Mouse (Mus musculus) neural tube, embryonic 14.5 days (tissue): ENCODE data around the gene Slc25a53. TPM values are rescaled to one million over a fixed set of nuclear protein-coding genes. Genes with fewer than 3 reads are reported as not detected.

Experiments
- ATAC-seq: fragments of 200-750 bp; cut with Nextera tagmentation; 2 replicates; pipeline ENCODE4 v1.8.0; 2017; ENCODE audit warnings: low read depth, mild to moderate bottlenecking, moderate TSS enrichment, moderate library complexity
- H3K27ac ChIP-seq: fragments of 300-500 bp; sonication (generic); 2 replicates; pipeline ENCODE4 v1.5.1; 2014; ENCODE audit warnings: low read depth, mild to moderate bottlenecking, control low read depth, low read length, moderate library complexity, mixed read lengths
- H3K27me3 ChIP-seq: fragments of 300-500 bp; sonication (generic); 2 replicates; pipeline ENCODE4 v1.6.1; 2014; ENCODE audit warnings: low read length; ENCODE audit not compliant: control insufficient read depth, insufficient read depth
- H3K36me3 ChIP-seq: fragments of 300-500 bp; sonication (generic); 2 replicates; pipeline ENCODE4 v1.6.1; 2014; ENCODE audit warnings: low read length, mixed read lengths; ENCODE audit not compliant: control insufficient read depth, insufficient read depth
- H3K4me1 ChIP-seq: fragments of 300-500 bp; sonication (generic); 2 replicates; pipeline ENCODE4 v1.6.1; 2014; ENCODE audit warnings: low read length; ENCODE audit not compliant: control insufficient read depth, insufficient read depth
- H3K4me2 ChIP-seq: fragments of 300-500 bp; sonication (generic); 2 replicates; pipeline ENCODE4 v1.6.1; 2014; ENCODE audit warnings: mild to moderate bottlenecking, low read depth, low read length, control low read depth
- H3K4me3 ChIP-seq: fragments of 300-500 bp; sonication (generic); 2 replicates; pipeline ENCODE4 v1.5.1; 2014; ENCODE audit warnings: low read depth, low read length, control low read depth, mixed read lengths
- H3K9ac ChIP-seq: fragments of 300-500 bp; sonication (generic); replicated peaks from 2 replicates; pipeline ENCODE4 v1.6.1; 2014; ENCODE audit warnings: low read depth, mild to moderate bottlenecking, control low read depth, low read length, mixed read lengths
- H3K9me3 ChIP-seq: fragments of 300-500 bp; sonication (generic); 2 replicates; pipeline ENCODE4 v1.6.1; 2016; ENCODE audit warnings: low read length; ENCODE audit not compliant: control insufficient read depth
- WGBS: fragments of 180-500 bp; shearing (Covaris S2); extraction: QIAGEN DNeasy Blood & Tissue Kit; methylation state at CpG from one replicate; pipeline ENCODE4 v1.1.7; 2014; 5-methylcytosine and 5-hydroxymethylcytosine counted together
- polyA plus RNA-seq: library from polyadenylated mRNA; unstranded; fragments of >200 nt; fragmentation: Nextera tagmentation; extraction: Ambion mirVana; gene quantifications from 2 replicates; pipeline ENCODE4 v1.2.1, GENCODE M21; 2014

Slc25a53 gene
- polyA plus RNA-seq, 1 experiment from 2014 or later = 15.1 TPM

DNA sequence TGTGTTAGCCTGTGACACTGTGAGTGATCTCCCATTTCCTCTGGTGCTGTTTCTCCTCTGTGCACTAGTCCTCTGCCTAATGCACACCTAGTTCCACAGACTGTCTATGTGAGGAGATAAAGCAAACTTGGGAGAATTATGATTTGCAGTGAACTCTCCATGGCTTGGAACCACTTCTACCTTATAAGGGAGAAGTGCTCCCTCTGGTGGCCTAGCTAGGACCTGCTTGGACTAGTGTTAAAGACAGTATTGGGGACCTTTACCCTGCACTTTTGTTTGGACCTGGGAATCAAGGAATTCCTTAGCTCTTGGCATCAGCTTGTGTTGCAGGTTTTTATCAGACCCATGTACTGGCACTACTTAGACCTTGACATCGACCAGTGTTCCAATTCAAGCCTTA lies 18.8 kb downstream of the Slc25a53 start:
- 14% methylated on average over 1 of the region's 1 CpGs for WGBS
- Histone ChIP-seq H3K4me3 (no peak overlapping the region), H3K27me3 (no peaks in the 10 kb centered on the region), H3K4me1 (no peaks in the 10 kb centered on the region), H3K9ac (no peak overlapping the region), H3K9me3 (no peaks in the 10 kb centered on the region), H3K36me3 (no peaks in the 10 kb centered on the region), H3K4me2 (no peak overlapping the region), H3K27ac (no peak overlapping the region)
- peak; percentile 60; the same call in 1 of the 2 replicates for ATAC-seq

DNA sequence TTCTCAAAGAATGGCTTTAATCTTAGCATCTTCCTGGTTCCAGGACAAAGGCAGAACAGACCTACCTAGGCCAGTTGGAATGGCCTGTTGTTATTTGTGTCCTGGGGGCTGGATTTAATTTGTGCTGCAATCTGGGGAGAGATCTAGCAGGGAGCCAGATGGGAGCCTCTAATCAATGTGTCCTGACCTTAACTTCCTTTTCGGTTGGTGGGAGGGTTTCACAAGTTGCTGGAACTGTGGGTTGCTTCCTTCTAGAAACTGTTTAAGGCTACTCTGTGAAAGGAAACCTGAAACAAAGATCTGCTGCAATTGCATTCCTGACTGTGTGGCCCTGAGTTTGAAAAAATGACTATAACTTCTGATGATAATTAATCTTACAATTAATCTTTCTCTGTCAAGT lies 20.4 kb downstream of the Slc25a53 start:
- Histone ChIP-seq H3K9me3 (no peaks in the 10 kb centered on the region), H3K4me1 (no peaks in the 10 kb centered on the region), H3K9ac (no peak overlapping the region), H3K27me3 (no peaks in the 10 kb centered on the region), H3K4me3 (no peak overlapping the region), H3K4me2 (no peak overlapping the region), H3K27ac (no peak overlapping the region), H3K36me3 (no peaks in the 10 kb centered on the region)
- ATAC-seq = no peak
- WGBS = 71% methylated on average over 1 of the region's 1 CpGs

DNA sequence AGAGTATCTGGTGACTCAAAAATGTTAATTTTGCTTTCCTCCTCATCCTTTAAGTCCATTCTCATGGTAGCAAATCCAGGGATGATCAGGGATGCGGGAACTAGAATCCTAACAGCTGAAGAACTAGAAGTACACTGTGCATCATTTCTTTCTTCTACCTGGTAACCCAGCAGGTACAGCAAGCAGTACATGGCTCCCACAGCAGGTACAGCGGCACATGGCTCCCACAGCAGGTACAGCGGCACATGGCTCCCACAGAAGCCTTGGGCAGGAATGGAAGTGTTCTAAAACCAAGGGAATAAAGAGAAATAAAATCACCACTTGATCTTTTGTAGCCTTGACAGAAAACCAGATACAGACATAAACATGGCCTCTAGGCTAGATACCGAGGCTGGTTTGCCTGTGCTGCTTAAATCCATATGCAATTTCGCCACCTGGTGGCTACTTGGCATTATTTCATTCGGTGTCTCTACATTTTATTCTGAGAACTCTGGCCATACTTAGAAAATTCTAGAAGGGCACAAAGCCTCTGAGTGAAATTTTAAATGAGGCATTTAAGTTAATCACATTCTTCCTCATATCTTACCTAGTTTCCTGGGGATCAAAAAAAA lies 22.9 kb downstream of the Slc25a53 start:
- Histone ChIP-seq H3K27ac (no peak overlapping the region), H3K4me3 (no peak overlapping the region), H3K9me3 (no peaks in the 10 kb centered on the region), H3K4me1 (no peaks in the 10 kb centered on the region), H3K9ac (no peak overlapping the region), H3K36me3 (no peaks in the 10 kb centered on the region), H3K4me2 (no peak overlapping the region), H3K27me3 (no peaks in the 10 kb centered on the region)
- WGBS = 50% methylated on average over 6 of the region's 6 CpGs
- ATAC-seq = peak; percentile 77

DNA sequence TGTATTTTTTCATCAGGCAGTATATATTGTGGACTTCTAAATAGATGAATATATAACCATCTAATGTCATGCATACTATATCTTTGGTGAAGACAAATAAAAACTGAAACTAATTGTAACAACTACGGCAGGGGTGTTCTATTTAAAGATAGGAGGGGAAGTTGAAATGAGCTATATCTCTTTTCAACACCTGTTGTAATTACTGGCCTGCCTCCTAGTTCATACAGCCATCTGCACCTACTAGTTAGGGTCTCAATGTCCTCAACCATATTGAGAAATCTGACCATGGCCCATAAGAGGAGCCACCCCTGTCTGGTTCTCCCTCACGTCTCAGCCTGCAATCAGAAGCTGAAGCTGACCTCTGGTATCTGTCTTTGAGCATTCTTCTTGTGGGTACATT lies 41.8 kb downstream of the Slc25a53 start:
- WGBS = 69% methylated on average over 2 of the region's 2 CpGs
- Histone ChIP-seq H3K27me3 (no peaks in the 10 kb centered on the region), H3K36me3 (no peaks in the 10 kb centered on the region), H3K4me3 (no peak overlapping the region), H3K9me3 (no peaks in the 10 kb centered on the region), H3K4me1 (no peaks in the 10 kb centered on the region), H3K9ac (no peak overlapping the region), H3K4me2 (no peak overlapping the region), H3K27ac (no peak overlapping the region)
- no peak for ATAC-seq

DNA sequence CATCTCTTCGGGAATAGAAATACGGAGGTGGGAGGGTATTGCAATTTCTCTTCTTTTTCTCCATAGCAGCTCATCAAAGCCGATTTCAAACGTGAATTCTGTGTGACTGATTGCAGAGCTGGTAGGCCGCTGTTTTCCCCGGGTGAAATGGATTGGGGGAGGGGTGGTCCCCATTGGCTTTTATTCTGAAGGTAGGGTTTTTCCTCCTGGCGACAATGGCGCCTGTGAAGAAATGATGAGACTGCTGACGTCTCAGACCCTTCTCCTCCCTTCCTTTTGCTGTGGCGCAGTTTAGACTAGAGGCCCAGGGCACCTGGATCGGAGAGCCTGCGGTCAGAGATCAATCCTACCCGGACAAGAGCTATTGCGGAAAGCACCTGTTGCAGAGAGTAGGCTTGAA lies 44.5 kb downstream of the Slc25a53 start:
- ATAC-seq = no peak
- Histone ChIP-seq H3K27ac (peak overlapping the region; percentile 86), H3K36me3 (no peaks in the 10 kb centered on the region), H3K4me3 (peak overlapping the region; percentile 46), H3K9ac (peak overlapping the region; percentile 65), H3K4me1 (no peaks in the 10 kb centered on the region), H3K9me3 (no peaks in the 10 kb centered on the region), H3K4me2 (peak overlapping the region; percentile 58), H3K27me3 (no peaks in the 10 kb centered on the region)
- 26% methylated on average over 14 of the region's 14 CpGs for WGBS

DNA sequence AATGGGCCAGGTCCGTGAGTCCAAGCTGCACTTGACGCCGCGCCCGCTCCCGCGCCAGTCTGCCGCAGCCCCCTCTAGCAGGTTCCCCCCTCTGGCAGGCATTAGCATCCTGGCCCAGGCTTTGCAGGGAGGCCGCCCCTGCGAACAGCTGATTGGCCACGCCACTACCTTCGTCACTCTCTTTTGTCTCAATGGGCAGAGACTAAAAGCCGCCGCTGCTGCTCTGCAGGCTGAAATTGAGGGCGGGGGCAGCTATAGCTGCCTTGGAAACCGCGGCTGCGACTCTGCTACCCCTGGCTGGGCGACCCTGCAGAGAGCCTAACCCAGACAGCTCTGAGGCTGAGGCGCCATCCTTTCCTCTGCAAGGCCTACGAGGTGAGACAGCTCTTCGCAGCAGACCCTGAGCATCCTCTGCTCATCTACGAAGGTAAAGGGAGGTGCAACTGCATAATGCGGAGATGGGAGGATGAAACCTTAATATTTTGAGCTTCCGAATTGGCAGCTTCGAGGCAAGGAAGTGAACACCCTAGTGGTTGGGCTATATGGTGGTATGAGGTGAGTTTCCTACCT lies 45.0 kb downstream of the Slc25a53 start, which contains the start of gene Zcchc18:
Gene Zcchc18 (plus strand): TSS at position 178 of the 570 bp plus-strand sequence.
- peak within 1 kb of the TSS; percentile 46 for H3K4me3 ChIP-seq
- peak within 1 kb of the TSS; percentile 65 for H3K9ac ChIP-seq
- H3K4me2 ChIP-seq = peak within 1 kb of the TSS; percentile 58
- H3K36me3 ChIP-seq = no peaks in the 10 kb centered on the region
- H3K9me3 ChIP-seq = no peaks in the 10 kb centered on the region
- WGBS = 14% methylated on average over 26 of the region's 26 CpGs
- H3K4me1 ChIP-seq = no peaks in the 10 kb centered on the region
- H3K27ac ChIP-seq = peak within 1 kb of the TSS; percentile 86
- ATAC-seq = peak; percentile 98
- no peaks in the 10 kb centered on the region for H3K27me3 ChIP-seq

DNA sequence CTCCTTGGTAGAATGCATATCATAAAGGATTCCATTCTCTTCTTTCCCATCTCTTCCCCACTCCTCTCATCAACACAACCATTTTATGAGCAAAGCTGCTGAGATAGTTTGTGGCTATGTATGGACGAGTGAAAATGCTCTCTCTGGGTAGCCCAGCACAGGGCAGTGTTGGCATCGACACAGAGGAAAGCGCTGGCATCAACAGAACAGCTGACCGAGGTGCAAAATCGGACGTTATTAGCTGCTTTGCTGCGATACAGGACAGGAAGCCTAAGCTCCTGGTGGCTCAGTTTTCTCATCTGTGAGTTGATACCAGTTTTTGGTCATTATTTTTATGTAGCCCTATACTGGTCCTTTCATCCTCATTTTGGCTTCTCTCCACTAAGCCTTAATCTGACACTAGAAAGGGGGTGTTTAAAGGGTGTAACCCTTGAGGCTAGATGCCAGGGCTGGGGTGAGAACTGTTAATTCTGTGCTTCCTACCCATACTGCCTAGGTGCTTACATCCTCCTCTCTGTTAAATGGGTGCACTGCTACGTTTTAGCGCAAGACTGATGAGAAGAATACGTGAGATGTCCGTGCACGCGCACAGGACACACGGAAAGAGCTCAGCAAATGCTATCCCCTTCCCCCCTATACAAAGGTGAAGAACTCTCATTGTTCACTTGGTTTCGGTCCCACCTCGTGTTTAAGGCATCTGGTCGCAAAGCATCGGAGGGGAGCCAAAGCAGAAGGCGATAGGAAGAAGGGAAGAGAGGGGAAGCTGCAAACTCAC lies 45.7 kb downstream of the Slc25a53 start:
- Histone ChIP-seq H3K9me3 (no peaks in the 10 kb centered on the region), H3K36me3 (no peaks in the 10 kb centered on the region), H3K27me3 (no peaks in the 10 kb centered on the region), H3K4me2 (peak overlapping the region; percentile 58), H3K4me1 (no peaks in the 10 kb centered on the region), H3K27ac (peak overlapping the region; percentile 86), H3K4me3 (peak overlapping the region; percentile 46), H3K9ac (peak overlapping the region; percentile 65)
- 21% methylated on average over 19 of the region's 19 CpGs for WGBS
- ATAC-seq = peak; percentile 66

DNA sequence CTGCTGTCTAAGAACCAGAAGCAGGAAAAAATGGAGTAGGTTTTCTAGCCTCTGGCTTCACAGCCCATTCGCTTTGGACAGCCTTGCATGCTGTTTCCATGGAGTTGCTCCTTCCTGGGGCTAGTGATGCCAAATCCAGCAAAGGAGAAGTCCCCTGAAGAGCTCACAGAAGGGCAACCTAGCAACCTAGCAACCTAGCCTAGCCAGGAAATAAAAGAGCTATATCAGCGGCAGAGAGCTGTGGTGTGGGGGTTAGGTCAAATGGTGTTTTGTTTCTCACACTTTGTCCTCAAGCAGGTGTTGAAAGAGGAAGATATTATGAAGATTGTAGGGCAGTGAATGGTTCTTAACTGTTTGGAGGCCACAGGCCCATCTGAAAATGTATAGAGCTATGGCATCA lies 46.8 kb downstream of the Slc25a53 start:
- Histone ChIP-seq H3K4me1 (no peaks in the 10 kb centered on the region), H3K4me2 (no peak overlapping the region; the same call in 1 of the 2 replicates), H3K4me3 (no peak overlapping the region), H3K36me3 (no peaks in the 10 kb centered on the region), H3K9me3 (no peaks in the 10 kb centered on the region), H3K9ac (no peak overlapping the region), H3K27ac (no peak overlapping the region), H3K27me3 (no peaks in the 10 kb centered on the region)
- ATAC-seq = no peak
- WGBS = 42% methylated on average over 2 of the region's 2 CpGs

DNA sequence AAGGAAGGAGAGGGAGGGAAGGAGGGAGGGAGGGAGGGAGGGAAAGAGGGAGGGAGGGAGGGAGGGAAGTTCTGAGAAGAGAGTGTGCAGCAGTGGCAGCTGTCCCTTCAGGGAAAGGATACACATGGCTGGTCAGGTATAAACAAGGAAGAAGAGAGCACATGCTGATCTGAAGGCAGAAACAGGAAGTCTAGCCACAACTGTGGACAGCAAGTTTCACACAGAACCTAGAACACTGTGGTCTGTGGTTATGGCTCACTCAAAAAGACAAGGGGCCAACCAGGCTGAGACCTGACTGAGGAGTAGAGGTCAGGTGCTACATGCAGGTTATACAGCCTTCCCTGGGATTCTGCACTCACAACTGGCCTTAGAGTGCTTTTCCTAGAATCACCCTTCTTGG lies 52.1 kb downstream of the Slc25a53 start:
- Histone ChIP-seq H3K9me3 (no peaks in the 10 kb centered on the region), H3K4me2 (no peak overlapping the region), H3K27ac (no peak overlapping the region), H3K27me3 (no peaks in the 10 kb centered on the region), H3K9ac (no peak overlapping the region), H3K4me3 (no peak overlapping the region), H3K36me3 (no peaks in the 10 kb centered on the region), H3K4me1 (no peaks in the 10 kb centered on the region)
- ATAC-seq = no peak
